Mouse (Mus musculus) mouse embryonic stem cell (cell line): Measurements from ENCODE around the gene Xkr8.
"Not testable (repeated sequence)": the region's sequence is repeated elsewhere in the genome, so short reads cannot be mapped to it uniquely, and the experiment has no call there.

Source experiments
- in situ Hi-C, 2 experiments: fragments of 300-500 bp; cut with MboI; formaldehyde crosslinking; loops; 1 replicate in 1 of 2; 3 replicates in 1 of 2; pipeline ENCODE4 v1.14.3; 2019 to 2020; ENCODE audit warnings: low sequenced_read_pairs in 2 of 2, low pct_unique_long_range_greater_than_20kb in 1 of 2, mixed read lengths in 1 of 2; ENCODE audit not compliant: unreplicated experiment in 1 of 2

Gene Xkr8

DNA sequence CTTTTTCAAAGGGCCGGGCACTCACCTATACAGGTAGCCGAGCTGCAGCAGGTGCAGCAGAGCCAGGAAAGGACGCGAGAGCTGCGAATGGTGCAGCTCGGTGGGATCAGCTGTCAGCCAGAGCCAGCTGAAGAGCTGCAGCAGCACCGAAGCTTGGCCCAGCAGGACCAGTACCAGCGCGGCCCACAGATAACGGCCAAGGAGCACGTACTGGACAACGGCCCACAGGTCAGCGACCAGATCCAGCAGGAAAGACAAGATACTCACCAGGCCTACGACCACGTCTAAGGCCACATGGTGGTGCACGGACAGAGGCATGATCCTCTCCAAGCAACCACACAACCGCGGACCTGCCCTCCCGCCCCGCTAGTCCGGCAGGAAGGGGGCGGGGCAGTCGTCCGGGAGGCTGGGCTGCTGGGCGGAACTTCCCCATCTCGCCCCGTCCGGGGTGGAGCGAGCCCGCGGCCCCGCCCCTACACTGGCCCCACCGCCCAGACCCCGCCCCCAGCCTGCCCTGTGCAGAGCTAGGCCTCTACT, at the start of gene Xkr8:
Xkr8 (minus strand) TSS at position 399 of the 537 bp plus-strand sequence.
- in situ Hi-C loops: no loop called here

DNA sequence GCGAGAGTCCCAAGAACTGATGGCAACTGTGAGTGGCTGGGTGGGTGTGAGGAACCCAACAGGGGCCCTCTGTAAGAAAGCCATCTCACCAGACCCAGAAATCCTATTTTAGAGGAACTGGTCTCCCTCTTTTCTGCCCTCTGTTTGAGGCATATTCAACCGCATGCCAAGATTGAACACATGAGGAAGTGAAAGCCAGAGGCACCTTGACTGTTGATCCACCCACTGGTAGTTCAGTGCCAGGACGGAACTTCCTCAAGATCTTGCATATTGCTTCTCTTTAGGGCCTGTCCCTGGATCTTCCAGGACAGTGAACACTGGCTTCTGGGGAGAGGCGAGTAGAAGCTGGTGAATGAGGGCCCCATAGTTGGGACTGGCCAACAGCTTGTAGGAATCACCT, 47.9 kb upstream of the Xkr8 start:
- in situ Hi-C loops: loop anchor here in 1 of 2 experiments (5.0 kb wide), 1 partner anchor 37 kb away; no protein-coding TSS in a partner anchor

DNA sequence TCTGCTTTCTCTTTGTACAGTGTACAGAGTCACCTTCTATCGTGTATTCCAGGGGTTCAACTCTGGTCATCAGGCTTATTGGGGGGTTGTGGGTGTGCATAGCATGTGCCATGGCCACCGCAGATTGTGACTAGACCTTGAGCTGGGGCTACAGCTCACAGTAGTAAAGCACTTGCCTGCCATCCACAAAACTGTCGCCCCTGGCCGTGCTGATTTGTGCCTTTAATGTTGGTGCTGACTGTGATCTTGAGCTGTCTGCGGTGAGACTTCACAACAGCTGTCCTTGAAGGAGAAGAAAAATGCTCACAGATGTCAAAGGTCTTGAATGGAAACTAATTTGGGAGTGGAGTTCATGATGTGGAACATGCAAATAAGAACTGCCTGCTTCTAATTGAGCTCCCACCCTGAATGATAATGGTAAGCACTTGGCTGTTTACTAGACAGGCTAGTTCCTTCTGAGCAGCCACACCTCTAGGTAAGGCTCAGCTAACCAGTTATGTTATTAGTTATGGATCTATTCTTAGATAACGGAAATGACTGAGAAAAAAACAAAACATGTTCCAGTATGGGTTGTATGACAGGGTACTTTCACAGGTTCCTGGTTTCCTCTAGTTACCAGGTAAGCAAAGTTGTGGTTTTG, 46.3 kb upstream of the Xkr8 start:
- in situ Hi-C loops: loop anchor here in 1 of 2 experiments (5.0 kb wide), 1 partner anchor 54 kb away; no protein-coding TSS in a partner anchor

DNA sequence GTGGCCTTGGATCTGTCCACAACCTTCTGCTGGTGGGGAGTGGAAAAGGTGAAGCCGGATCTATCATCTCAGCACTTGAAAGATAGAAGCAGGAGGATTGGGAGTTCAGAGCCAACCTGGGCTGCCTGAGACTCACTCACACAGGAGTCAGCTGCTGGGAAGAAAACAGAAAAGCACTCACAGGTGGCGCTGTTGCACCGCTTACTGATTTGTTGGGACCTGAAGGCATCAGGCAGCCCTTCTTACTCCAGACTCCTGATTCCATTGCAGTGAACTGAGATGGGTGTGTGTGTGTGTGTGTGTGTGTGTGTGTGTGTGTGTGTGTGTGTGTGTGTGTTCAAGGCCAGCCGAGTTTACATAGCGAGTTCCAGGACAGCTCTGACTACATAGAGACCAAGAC, 44.4 kb upstream of the Xkr8 start:
- in situ Hi-C loops: loop anchor here in 1 of 2 experiments (5.0 kb wide), 1 partner anchor 56 kb away; no protein-coding TSS in a partner anchor

DNA sequence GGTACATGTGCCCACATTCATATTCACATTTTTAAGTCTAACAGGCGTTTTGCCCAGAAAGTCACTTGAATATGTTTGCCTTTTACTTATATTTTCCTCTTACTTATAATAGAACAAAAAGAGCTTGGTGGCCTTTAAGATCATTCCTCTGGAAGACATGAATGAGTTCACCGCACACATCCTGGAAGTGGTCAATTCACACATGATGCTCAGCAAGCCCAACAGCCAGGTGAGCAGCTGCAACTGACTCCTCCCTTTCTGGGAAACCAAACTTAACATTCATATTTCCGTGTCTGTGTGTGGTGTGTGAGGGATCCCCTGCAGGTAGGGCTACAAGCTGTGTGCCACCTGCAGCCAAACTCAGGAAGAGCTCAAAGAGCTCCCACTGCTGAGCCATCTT, 42.6 kb upstream of the Xkr8 start:
- in situ Hi-C loops: loop anchor here in 1 of 2 experiments (5.0 kb wide), 1 partner anchor 57 kb away; no protein-coding TSS in a partner anchor

DNA sequence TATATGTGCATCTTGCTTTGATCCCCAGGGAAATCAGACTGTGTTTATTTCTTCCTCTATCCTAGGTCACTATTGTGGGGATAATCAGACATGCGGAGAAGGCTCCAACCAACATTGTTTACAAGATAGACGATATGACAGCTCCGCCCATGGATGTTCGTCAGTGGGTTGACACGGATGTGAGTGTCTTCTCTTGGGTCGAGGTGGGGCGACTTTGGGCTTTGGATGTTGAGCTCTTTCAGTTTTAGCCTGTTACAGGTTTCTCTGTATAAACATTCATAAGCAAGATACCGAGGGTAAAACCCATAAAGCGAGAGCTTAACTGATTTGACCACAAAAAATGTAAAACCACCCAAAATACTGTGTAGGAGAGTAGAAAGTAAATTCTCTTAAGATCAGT, 39.4 kb upstream of the Xkr8 start:
- in situ Hi-C loops: no loop called here

DNA sequence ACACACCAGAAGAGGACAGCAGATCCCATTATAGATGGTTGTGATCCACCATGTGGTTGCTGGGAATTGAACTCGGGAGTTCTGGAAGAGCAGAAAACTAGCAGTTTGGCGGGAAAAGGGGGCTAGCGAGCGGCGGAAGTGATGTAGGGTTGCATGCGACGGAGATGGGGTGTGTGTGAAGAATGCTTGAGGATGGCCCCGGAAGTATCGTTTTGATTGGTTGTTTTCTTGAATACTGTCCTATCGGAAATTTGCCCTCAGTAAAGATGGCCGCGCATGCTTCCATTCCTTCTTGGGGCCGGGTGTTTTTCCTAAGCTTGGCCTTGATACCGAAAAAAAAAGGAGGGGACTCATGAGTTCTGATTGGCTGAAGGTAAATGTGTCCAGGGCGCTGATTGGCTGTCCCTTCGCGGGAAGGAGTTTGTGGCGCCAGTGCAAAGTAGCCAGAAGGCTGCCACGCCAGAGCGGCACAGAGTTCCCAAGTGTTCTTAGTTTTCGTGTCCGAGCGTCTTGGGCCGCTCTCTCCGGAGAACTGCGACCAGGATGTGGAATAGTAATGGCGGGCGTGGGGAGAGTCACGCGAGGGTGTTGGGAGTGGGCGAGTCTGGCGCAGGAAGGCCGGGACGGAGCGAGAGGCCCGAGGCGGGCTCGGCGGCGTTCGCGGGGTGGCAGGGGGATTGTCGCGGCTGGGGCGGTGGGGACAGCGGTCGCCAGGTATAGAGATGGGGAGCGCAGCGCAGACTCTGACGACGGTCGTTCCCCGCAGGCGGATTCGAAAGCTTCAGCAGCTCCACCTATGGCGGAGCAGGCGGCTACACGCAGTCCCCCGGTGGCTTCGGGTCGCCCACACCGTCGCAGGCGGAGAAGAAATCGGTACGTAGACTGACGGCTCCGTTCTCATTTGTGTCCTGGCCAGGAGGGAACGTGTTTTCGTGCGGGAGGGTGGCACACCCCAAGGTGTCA, 35.8 kb upstream of the Xkr8 start, which contains the start of gene Rpa2:
Rpa2 (plus strand) TSS at position 419 of the 963 bp plus-strand sequence.
- in situ Hi-C loops: no loop called here

DNA sequence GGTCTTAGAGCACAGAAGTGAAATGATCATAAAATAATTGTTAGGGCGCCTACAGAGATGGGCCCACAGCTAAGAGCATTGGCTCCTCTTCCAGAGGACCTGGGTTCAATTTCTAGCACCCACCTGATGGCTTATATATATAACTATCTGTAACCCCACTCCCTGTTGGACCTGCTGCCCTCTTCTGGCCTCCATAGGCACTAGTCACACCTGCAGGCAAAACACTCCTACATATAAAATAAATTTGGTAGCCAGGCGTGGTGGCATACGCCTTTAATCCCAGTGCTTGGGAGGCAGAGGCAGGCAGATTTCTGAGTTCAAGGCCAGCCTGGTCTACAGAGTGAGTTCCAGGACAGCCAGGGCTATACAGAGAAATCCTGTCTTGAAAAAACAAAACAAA, 30.8 kb upstream of the Xkr8 start:
- in situ Hi-C loops: not testable (repeated sequence)

DNA sequence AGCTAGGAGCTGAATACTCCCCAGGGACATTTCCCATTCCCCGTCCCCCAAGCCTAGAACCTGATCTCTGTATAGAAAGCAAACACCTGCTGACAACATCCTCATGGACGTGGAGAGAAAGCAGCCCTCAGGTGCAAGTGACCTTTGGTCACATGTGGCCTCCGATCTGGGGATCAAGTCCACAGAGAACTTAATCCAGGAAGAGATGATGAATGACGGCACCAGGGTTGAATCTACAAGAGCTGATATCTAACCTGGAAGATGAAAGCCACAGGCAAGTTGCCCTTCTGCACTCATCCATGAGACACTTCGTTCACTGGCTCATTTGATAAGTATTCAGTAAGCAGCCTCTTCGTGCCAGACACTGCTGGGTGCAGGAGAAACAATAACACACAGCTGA, 30.3 kb upstream of the Xkr8 start:
- in situ Hi-C loops: no loop called here

DNA sequence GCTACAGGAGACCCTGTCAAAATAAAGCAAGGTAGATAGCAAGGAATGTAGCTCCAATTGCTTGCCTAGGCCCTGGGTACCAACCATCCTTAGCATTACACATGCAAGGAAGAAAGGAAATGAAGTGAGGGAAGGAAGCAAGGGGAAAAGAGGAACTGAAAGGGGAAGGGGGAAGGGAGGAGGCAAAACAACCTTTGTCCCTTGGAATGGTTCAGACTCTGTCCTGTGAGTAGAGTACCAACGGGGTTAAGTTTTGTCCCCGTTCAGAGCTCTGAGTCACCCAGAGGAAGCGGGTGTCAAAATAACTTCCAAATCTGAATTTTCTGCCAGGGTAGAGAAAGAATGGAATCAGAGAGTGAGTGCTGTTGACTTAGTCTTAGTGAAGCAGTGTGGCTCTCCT, 27.9 kb upstream of the Xkr8 start:
- in situ Hi-C loops: no loop called here

DNA sequence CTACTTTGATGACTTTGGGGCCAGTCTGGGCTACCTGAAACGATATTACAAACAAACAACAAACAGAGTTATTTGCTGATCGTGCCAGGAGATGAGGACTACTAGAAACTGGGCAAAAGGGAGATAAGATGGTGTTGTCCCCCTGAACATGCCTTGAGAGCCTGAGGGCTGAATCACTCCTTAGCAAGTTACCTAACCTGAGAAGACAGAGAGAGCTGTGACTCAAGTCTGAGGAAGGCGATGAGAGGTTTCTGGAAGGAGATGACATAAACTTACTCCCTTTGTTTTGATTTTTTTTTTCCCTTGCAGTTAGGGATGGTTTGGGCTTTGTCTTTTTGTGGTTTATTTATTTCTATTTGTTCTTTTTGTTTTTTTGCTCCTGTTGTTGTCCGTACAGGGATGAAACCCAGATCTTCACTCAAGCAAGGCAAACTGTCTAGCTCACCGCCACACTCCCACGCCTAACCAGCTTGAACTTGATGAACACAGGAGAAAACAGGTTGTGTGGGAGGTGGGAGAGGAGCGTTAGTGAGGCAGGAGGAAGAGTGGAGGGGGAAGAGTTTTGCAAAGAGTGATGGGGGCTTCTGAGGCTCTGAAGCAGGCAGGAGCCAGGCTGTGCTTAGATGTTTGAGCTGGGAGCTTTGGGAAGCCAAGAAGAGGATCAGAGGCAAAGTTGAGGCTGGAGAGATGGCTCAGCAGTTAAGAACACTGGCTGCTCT, 25.4 kb upstream of the Xkr8 start:
- in situ Hi-C loops: no loop called here

DNA sequence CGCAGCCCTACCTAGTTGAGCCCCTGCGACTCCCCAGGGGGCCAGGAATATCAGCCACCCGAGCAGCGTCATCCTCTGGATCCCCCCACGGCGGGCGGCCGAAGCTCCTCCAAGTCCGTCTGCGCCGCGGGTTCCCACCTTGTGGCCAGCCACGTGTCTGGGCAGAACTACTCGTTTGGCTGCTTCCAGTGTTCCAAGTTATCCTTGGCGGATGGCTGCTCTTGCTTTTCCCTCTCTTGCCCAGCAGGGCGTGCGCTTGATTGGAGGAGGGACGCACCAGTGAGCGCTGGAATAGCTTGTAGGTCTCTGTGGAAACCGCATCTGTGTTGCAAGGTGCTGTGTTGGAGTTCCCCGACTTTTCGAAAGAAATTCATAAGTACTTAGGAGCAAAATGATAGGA, 24.6 kb upstream of the Xkr8 start, which contains the start of gene Smpdl3b:
Smpdl3b (minus strand) TSS at position 279 of the 400 bp plus-strand sequence.
- in situ Hi-C loops: no loop called here

DNA sequence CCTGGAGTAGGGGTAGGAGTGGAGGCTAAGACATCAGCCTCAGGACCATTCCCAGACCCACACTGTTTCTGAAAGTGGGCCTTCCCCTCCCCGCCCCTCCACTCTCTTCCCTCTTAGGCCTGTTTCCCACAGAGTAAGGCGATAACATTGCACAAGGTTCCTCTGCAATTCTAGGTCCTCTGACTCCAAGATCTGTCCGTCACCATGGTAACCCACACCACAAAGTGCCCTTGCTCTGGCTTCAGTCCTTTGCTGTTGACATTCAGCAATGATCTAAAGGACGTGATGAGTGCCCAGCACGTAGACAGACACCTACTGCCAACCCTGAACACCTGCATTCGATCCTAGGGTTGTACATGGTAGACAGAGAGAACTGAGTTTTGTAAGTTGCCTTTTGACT, 20.6 kb upstream of the Xkr8 start:
- in situ Hi-C loops: no loop called here

DNA sequence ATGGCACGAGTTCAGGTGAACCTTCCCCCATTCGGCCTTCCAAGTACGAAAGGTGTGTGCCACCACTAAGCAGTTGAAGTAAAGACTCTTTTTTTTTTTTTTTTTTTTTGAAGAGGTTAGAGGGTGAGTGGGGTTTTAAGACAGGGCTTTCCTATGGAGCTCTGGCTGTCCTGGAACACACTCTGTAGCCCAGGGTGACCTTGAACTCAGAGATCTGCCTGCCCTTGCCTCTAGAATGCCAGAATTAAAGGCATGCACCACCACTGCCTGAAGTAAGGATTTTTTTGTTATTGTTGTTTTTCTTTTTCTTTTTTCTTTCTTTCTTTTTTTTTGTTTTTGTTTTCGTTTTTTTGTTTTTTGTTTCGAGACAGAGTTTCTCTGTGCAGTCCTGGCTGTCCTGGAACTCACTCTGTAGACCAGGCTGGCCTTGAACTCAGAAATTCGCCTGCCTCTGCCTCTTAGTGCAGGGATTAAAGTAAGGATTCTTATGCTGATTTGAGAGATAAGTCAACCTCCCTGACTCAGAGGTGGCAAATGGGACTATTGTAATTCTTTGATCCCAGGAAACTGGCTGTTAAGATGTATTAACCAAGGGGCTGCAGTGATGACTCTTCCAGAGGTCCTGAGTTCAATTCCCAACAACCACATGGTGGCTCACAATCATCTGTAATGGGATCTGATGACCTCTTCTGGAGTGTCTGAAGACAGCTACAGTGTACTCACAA, 17.1 kb upstream of the Xkr8 start:
- in situ Hi-C loops: no loop called here

DNA sequence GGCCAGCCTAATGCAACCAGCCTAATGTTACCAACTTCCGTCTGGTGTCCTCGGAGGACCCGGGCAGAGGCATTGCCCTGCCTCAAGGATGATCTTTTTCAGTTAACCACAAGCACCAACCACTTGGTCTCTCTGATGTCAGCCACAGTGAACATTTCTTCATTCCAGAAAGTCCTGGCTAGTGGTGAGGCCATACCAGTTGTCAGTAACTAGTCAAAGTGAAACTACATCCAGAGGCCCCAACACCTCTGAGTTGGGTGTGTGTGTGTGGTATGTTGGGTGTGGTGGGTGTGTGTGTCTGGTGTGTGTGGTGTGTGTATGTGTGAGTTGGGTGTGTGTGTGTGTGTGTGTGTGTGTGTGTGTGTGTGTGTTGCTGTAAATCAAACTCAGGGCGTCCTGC, 16.4 kb upstream of the Xkr8 start:
- in situ Hi-C loops: no loop called here

DNA sequence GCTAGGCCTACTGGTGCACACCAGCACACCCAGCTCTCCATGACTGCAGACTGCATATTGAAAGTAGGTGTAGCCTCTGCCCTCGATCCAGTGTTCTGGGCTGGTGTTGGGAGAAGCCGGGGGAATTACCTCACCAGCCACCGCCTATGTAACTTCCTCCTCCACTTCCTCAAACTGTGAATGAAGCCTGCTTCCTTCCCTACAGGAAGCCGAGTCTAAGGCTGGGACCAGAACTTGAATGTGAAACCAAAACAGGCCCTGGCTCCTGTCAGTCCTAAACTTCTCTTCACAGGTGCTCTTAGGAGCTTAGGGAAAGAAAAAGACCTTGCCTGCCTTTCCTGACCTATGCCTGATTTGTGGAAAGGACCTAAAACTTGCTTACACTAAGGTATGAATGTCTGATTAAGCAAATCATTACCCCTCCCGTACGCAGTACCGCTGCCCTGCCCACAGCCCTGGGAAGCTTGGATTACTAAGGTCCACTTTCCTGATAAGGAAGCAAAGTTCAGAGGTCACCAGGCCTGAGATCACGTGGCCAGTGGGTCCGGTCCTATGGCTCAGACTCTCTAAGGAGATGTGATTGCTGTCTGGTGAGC, 15.4 kb upstream of the Xkr8 start:
- in situ Hi-C loops: no loop called here

DNA sequence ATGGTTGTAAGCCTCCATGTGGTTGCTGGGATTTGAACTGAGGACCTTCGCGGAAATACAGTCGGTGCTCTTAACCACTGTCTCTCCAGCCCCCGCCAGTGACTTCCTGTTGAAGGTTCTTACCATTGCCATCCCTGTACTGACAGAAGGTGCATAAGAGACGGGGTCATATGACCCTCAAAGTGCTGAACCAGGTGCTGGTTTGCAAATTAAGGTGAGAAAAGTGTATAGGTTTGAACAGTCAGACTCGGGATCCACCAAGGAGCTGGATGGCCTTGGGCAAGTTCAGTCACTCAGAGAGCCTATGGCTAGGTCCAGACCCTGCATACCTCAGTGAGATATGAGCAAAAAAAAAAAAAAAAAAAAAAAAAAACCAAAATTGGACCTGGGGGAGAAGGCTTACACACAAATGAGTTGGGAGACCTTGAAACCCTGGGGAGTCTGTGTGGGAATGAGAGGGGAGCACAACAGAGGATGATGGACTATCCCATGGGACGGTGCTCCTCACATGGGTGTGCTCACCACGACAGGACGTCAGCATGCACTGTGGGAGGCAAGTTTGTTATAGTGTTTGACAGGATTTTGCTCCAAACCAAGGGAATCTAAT, 14.7 kb upstream of the Xkr8 start:
- in situ Hi-C loops: no loop called here
